Mouse (Mus musculus): ENCODE measurements at regions not wholly inside any gene's neighbourhood (a gene's known extent, or its start where the extent isn't known, plus 50 kb on each side); places are given as distances from the start of the nearest gene placed in this dataset.

DNA sequence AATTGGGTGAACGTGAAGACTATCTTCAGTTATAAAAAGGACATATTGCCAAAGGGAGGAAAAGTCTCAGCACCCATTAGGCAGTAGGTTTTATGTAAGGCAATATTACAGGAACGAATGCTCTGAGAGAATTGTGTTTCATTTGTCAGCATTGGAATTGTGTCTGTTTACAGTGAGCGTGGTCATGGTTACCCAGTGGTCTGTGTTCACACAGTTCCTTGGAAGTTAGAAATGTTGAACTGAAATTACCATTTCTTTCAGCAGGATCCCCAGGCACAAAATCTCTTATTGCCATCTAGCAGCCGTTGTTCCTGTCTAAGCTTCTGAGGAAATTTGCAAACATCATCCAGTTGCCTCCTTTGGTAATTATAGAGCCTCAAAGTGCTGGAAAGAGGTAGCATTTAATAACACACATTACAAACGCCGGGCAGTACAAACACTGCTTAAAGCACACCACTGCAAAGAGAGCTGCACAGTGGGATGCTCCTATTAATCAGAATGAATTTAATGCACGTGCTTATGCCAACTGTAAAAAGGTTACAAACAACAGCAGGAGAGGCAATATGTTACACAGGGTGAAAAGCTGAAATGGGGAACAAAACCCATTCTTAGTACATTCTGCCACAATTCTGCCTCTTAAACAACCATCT, 555.4 kb upstream of the Marcks start:
- H3K4me1 ChIP-seq (replicated peaks) = no peaks in the 10 kb centered on the region
- no peak for ATAC-seq (ENCODE audit: insufficient read depth)
- 56% methylated on average over 7 of the region's 7 CpGs for WGBS (ENCODE audit: insufficient replicate concordance)

GRCm38 (mm10) chr10:37692851-37693250, 554.1 kb upstream of the Marcks start:
- ATAC-seq (ENCODE audit: insufficient read depth) = no peak
- no peak overlapping the region for H3K9ac ChIP-seq
- H3K27me3 ChIP-seq = no peaks in the 10 kb centered on the region
- no peaks in the 10 kb centered on the region for H3K4me1 ChIP-seq (replicated peaks)
- H3K36me3 ChIP-seq (replicated peaks) = no peaks in the 10 kb centered on the region
- no peak overlapping the region for H3K27ac ChIP-seq (replicated peaks)
- no peaks in the 10 kb centered on the region for H3K9me3 ChIP-seq (replicated peaks)
- H3K4me3 ChIP-seq (replicated peaks) = no peak overlapping the region
- no peak overlapping the region for H3K4me2 ChIP-seq

More for the DNA sequence above, 555.4 kb upstream of the Marcks start:
- H3K4me3 ChIP-seq (replicated peaks) = no peak overlapping the region
- H3K27ac ChIP-seq (replicated peaks) = no peak overlapping the region
- H3K9me3 ChIP-seq (replicated peaks) = no peaks in the 10 kb centered on the region
- H3K36me3 ChIP-seq (replicated peaks) = no peaks in the 10 kb centered on the region
- H3K9ac ChIP-seq = no peak overlapping the region
- H3K27me3 ChIP-seq = no peaks in the 10 kb centered on the region
- H3K4me2 ChIP-seq = no peak overlapping the region

- WGBS (ENCODE audit: insufficient replicate concordance) = 41% methylated on average over 2 of the region's 2 CpGs
These were observed 553.2 kb upstream of the Marcks start for GRCm38 (mm10) chr10:37691939-37692338.

DNA sequence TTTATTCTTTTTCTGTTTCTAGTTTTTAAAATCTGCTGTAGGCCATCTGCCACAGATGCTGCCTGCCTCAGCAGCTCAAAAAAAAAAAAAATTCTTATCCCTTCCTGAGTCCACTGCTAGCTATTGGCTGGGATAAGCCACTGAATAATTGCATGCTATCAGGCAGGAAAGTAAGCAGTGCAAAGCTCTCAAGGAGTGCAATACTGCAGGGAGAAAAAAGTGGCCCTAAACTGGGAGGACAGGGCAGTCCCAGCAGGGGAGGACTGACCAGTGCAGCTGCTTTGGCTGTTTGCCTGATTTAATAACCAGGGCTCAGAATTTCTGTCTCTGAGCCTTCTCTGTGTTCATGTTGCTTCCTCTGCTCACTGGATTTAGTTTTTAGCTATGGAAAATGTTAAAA, 544.4 kb upstream of the Marcks start:
- H3K36me3 ChIP-seq (replicated peaks) = no peaks in the 10 kb centered on the region
- H3K4me2 ChIP-seq = no peak overlapping the region
- H3K9ac ChIP-seq = no peak overlapping the region
- no peak overlapping the region for H3K27ac ChIP-seq (replicated peaks)
- no peak overlapping the region for H3K4me3 ChIP-seq (replicated peaks)
- no peaks in the 10 kb centered on the region for H3K27me3 ChIP-seq
- H3K9me3 ChIP-seq (replicated peaks) = no peaks in the 10 kb centered on the region
- no peaks in the 10 kb centered on the region for H3K4me1 ChIP-seq (replicated peaks)
- ATAC-seq (ENCODE audit: insufficient read depth) = no peak

More at GRCm38 (mm10) chr10:37691939-37692338, 553.2 kb upstream of the Marcks start:
- no peak overlapping the region for H3K9ac ChIP-seq
- no peaks in the 10 kb centered on the region for H3K4me1 ChIP-seq (replicated peaks)
- no peaks in the 10 kb centered on the region for H3K27me3 ChIP-seq
- no peak overlapping the region for H3K27ac ChIP-seq (replicated peaks)
- no peak overlapping the region for H3K4me3 ChIP-seq (replicated peaks)
- no peaks in the 10 kb centered on the region for H3K36me3 ChIP-seq (replicated peaks)
- no peak for ATAC-seq (ENCODE audit: insufficient read depth)
- H3K4me2 ChIP-seq = no peak overlapping the region
- H3K9me3 ChIP-seq (replicated peaks) = no peaks in the 10 kb centered on the region

DNA sequence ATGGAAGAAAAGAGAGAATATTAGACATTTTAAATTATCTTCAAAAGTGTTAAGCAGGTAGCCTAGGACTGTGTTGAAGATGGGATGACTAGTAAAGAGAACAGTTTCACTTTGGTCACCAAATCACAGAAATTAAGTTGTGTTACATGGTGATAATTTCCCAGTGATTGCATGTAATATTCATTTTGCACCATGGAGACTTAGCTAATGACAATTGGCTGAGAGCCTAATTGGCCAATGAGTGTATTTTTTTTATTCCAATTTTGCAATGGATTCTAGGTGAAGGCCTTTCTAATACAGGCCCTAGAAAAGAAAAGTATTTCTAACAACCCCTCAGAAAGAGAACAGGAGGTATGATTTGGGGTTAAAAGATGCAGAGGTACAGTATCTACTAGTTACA, 541.9 kb upstream of the Marcks start:
- ATAC-seq (ENCODE audit: insufficient read depth) = no peak
- no peaks in the 10 kb centered on the region for H3K4me1 ChIP-seq (replicated peaks)

DNA sequence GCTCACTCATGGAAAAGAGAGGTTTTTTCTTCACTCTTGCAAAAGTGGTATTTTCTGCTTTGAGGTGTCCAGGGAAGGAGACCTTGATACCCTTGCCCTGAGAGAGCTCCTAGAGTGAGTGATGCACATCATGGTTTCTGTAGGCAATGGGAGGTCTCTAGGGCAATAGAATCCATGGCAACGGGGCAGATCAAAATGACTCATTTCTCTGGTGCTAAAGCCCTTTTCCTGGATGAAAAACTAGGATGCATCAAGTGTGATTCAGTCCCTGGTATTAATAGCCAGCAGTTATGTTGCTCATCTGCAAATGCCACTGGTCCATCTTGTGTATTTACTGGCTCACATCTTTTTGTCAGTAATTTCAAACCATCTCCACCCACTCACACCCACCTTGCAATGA, 539.1 kb upstream of the Marcks start:
- H3K27ac ChIP-seq (replicated peaks) = no peak overlapping the region
- no peaks in the 10 kb centered on the region for H3K27me3 ChIP-seq
- no peak overlapping the region for H3K4me2 ChIP-seq
- no peaks in the 10 kb centered on the region for H3K4me1 ChIP-seq (replicated peaks)
- 57% methylated on average over 1 of the region's 1 CpGs for WGBS (ENCODE audit: insufficient replicate concordance)
- no peak overlapping the region for H3K9ac ChIP-seq
- H3K4me3 ChIP-seq (replicated peaks) = no peak overlapping the region
- ATAC-seq (ENCODE audit: insufficient read depth) = no peak
- H3K9me3 ChIP-seq (replicated peaks) = no peaks in the 10 kb centered on the region
- no peaks in the 10 kb centered on the region for H3K36me3 ChIP-seq (replicated peaks)

More for the DNA sequence above, 541.9 kb upstream of the Marcks start:
- H3K36me3 ChIP-seq (replicated peaks) = no peaks in the 10 kb centered on the region
- no peak overlapping the region for H3K9ac ChIP-seq
- no peak overlapping the region for H3K4me2 ChIP-seq
- H3K4me3 ChIP-seq (replicated peaks) = no peak overlapping the region
- no peak overlapping the region for H3K27ac ChIP-seq (replicated peaks)
- no peaks in the 10 kb centered on the region for H3K27me3 ChIP-seq
- no peaks in the 10 kb centered on the region for H3K9me3 ChIP-seq (replicated peaks)

DNA sequence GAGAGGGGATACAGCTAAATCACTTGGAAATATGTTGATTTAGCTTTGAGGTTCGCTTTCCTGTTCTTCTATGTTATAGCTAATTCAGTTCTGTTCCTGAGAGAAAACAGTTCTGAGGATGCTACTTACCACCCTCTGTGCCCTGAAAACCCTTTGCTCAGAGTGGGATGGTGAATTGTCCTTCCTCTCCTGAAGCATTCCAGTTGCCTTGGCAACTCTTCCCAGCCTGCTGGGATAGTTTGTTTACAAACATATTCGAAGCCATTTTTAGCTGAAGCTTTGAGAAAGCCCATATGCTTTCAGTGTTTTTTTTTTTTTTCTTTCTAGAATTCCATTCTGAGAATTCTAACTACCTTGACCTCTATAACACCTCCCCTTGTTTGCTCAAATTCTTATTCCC, 530.1 kb upstream of the Marcks start:
- Histone ChIP-seq H3K4me2 (no peak overlapping the region), H3K4me1 (replicated peaks) (no peaks in the 10 kb centered on the region), H3K9ac (no peak overlapping the region), H3K9me3 (replicated peaks) (no peaks in the 10 kb centered on the region), H3K4me3 (replicated peaks) (no peak overlapping the region), H3K27me3 (no peaks in the 10 kb centered on the region), H3K27ac (replicated peaks) (no peak overlapping the region), H3K36me3 (replicated peaks) (no peaks in the 10 kb centered on the region)
- WGBS (ENCODE audit: insufficient replicate concordance) = 40% methylated on average over 2 of the region's 2 CpGs
- ATAC-seq (ENCODE audit: insufficient read depth) = no peak

GRCm38 (mm10) chr10:37667031-37667745, 528.5 kb upstream of the Marcks start:
- ATAC-seq (ENCODE audit: insufficient read depth) = no peak
- H3K9me3 ChIP-seq (replicated peaks) = no peaks in the 10 kb centered on the region
- H3K4me1 ChIP-seq (replicated peaks) = no peaks in the 10 kb centered on the region
- no peak overlapping the region for H3K9ac ChIP-seq
- H3K4me3 ChIP-seq (replicated peaks) = no peak overlapping the region
- H3K4me2 ChIP-seq = no peak overlapping the region
- H3K36me3 ChIP-seq (replicated peaks) = no peaks in the 10 kb centered on the region
- H3K27me3 ChIP-seq = no peaks in the 10 kb centered on the region
- no peak overlapping the region for H3K27ac ChIP-seq (replicated peaks)
- WGBS (ENCODE audit: insufficient replicate concordance) = 39% methylated on average over 7 of the region's 7 CpGs

DNA sequence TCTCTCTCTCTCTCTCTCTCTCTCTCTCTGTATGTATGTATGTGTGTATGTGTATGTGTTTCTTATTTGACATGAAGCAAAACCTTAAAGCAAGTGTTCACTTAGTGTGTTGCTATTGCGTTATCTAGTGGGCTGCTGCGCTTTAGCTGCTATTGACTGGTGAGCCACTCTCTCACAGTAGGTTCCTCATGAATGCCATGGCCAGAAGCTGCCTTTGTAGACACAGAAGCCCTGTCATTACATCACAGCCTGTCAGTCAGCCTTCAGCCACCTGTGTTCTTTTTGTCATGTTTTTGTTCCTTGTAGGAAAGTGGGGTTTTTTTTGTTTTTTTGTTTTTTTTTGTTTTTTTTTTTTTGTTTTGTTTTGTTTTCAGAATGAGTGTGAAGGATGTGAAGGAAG, 527.8 kb upstream of the Marcks start:
- Histone ChIP-seq H3K4me1 (replicated peaks) (no peaks in the 10 kb centered on the region), H3K4me2 (no peak overlapping the region), H3K27ac (replicated peaks) (no peak overlapping the region), H3K4me3 (replicated peaks) (no peak overlapping the region), H3K9ac (no peak overlapping the region), H3K9me3 (replicated peaks) (no peaks in the 10 kb centered on the region), H3K36me3 (replicated peaks) (no peaks in the 10 kb centered on the region), H3K27me3 (no peaks in the 10 kb centered on the region)
- WGBS (ENCODE audit: insufficient replicate concordance) = 78% methylated on average over 2 of the region's 2 CpGs
- no peak for ATAC-seq (ENCODE audit: insufficient read depth)

DNA sequence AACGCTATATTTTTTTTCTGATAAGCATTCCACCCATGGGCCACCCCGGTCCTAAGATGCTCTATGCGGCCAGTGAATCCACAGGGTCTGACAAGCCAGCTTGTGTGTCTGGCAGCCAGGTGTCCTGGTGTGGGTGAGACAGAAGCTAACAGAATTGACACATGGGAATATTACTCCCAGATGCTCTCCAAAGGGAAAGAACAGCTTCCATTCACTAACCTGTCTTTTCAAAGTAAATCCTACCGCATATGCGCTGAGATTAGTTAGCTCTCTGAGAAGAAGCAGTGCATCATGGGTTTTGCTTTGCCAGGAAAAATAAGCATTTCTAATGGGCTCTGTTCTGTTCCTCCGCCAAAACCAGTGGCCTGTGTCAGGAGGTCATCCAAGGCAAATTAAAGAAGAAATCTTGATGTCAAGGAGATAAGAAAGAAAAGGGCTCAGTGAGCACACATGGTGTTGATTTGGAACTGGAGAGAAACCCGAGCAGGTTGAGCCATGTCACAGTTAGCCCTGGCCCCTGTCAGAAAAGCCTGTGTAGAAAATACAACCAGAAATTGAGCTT, 498.4 kb upstream of the Marcks start:
- Histone ChIP-seq H3K36me3 (replicated peaks) (no peaks in the 10 kb centered on the region), H3K27ac (replicated peaks) (no peak overlapping the region), H3K27me3 (no peaks in the 10 kb centered on the region), H3K4me2 (no peak overlapping the region), H3K4me1 (replicated peaks) (no peaks in the 10 kb centered on the region), H3K4me3 (replicated peaks) (no peak overlapping the region), H3K9ac (no peak overlapping the region), H3K9me3 (replicated peaks) (no peaks in the 10 kb centered on the region)
- WGBS (ENCODE audit: insufficient replicate concordance) = 64% methylated on average over 7 of the region's 7 CpGs
- no peak for ATAC-seq (ENCODE audit: insufficient read depth)

DNA sequence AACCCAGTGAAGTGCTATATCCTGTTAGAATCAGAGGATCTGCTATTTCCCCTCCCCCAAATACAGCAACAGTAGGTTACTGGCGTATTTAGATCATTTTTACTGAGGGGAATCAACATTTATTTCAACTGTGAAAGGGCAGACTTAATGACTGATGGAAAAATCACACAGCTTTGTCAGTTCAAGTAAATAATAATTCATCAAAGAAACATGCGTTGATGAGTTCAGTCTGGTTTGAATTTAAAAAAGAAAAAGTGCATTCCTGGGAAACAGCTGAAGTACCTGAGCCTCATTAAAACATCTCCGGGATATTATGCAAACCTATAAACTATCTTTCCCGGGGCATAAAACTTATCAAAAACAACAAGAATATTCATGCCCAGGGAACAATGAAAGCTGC, 497.7 kb upstream of the Marcks start:
- H3K4me2 ChIP-seq = no peak overlapping the region
- no peak overlapping the region for H3K4me3 ChIP-seq (replicated peaks)
- no peaks in the 10 kb centered on the region for H3K27me3 ChIP-seq
- H3K36me3 ChIP-seq (replicated peaks) = no peaks in the 10 kb centered on the region
- ATAC-seq (ENCODE audit: insufficient read depth) = no peak
- no peaks in the 10 kb centered on the region for H3K9me3 ChIP-seq (replicated peaks)
- no peak overlapping the region for H3K27ac ChIP-seq (replicated peaks)
- no peak overlapping the region for H3K9ac ChIP-seq
- H3K4me1 ChIP-seq (replicated peaks) = no peaks in the 10 kb centered on the region
- 65% methylated on average over 4 of the region's 4 CpGs for WGBS (ENCODE audit: insufficient replicate concordance)

- ATAC-seq (ENCODE audit: insufficient read depth) = no peak
These were observed 491.7 kb upstream of the Marcks start for GRCm38 (mm10) chr10:37630403-37630802.

More at GRCm38 (mm10) chr10:37630403-37630802, 491.7 kb upstream of the Marcks start:
- no peak overlapping the region for H3K4me2 ChIP-seq
- H3K9ac ChIP-seq = no peak overlapping the region
- WGBS (ENCODE audit: insufficient replicate concordance) = 66% methylated on average over 1 of the region's 1 CpGs
- no peak overlapping the region for H3K27ac ChIP-seq (replicated peaks)
- no peak overlapping the region for H3K4me3 ChIP-seq (replicated peaks)
- H3K36me3 ChIP-seq (replicated peaks) = no peaks in the 10 kb centered on the region
- no peaks in the 10 kb centered on the region for H3K9me3 ChIP-seq (replicated peaks)
- H3K4me1 ChIP-seq (replicated peaks) = no peaks in the 10 kb centered on the region
- H3K27me3 ChIP-seq = no peaks in the 10 kb centered on the region
